Mouse (Mus musculus) retina, postnatal 7 days (tissue): ENCODE measurements around the gene Gm49368.

ENCODE experiments used
- DNase-seq: peaks from one replicate; pipeline ENCODE4 v3.0.0-alpha.2; 2012; ENCODE audit warnings: low read depth, low spot score

Gene Gm49368

GRCm38 (mm10) chr7:128057860-128058259 lies 4.6 kb upstream of the Gm49368 start:
- no peak for DNase-seq

GRCm38 (mm10) chr7:128058576-128058975 lies 3.9 kb upstream of the Gm49368 start:
- no peak for DNase-seq

GRCm38 (mm10) chr7:128059091-128059490 lies 3.4 kb upstream of the Gm49368 start:
- no peak for DNase-seq

- no peak for DNase-seq
These were observed 813 bp downstream of the Gm49368 start for GRCm38 (mm10) chr7:128063211-128063781.

DNA sequence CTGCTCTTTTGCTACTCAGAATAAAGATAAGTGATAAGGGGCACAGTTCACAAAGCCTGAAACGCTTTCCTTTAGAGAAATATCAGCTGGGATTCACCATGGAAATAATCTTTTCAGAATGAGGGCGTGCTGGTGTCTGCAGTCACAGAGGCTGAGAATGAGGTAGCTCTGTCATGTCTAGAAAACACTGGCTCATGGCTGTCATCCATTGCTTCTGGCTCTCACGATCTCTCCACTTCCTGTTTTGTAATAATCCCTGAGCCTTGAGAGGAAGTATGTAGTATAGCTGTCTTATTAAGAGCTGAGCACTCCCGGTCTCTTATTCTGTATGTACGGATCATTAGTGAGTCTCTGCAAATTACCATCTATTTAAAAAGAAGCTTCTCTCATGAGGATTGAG lies 3.1 kb downstream of the Gm49368 start:
- DNase-seq = no peak

GRCm38 (mm10) chr7:128067847-128068246 lies 5.4 kb downstream of the Gm49368 start:
- DNase-seq = no peak

GRCm38 (mm10) chr7:128069844-128070243 lies 7.4 kb downstream of the Gm49368 start:
- DNase-seq = no peak

DNA sequence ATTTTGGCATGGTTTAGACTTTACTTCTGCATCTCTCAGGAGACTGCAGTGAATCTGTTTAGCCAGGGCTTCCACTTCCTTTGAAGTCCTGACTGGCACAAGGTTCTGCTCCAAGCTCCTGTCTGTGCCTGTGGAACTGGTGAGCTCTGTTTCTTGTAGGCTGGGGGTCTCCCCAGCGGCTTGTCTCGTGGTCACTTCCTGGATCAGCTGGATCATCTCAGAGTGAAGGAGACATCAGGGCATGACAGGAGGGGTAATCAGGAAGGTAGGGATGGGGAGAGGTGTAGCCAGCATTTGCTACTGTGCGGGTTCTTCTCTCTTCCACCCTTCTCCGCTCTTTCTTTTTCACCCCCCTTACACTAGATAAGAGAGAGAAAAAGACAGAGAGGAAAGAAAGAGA lies 9.3 kb downstream of the Gm49368 start:
- DNase-seq = no peak

DNA sequence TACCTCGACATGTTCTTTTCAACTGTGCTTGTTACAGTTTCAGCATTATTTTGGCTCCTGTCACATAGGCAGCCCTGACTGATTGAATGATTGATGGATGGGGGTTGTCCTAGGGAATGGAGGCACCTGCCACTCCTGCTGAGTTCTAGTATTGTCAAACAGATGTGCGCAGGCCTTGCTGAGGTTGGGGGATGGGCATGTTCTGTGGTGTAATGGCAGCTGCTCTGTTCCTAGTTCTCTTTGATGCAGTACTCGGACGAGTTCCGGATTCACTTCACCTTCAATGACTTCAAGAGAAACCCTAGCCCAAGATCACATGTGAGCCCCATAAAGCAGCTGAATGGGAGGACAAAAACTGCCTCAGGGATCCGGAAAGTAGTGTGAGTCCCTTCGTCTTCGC lies 17.5 kb downstream of the Gm49368 start:
- DNase-seq = no peak

- DNase-seq = no peak
These were observed 26.7 kb downstream of the Gm49368 start for GRCm38 (mm10) chr7:128089141-128089540.

GRCm38 (mm10) chr7:128098135-128098534 lies 35.7 kb downstream of the Gm49368 start:
- DNase-seq = no peak

DNA sequence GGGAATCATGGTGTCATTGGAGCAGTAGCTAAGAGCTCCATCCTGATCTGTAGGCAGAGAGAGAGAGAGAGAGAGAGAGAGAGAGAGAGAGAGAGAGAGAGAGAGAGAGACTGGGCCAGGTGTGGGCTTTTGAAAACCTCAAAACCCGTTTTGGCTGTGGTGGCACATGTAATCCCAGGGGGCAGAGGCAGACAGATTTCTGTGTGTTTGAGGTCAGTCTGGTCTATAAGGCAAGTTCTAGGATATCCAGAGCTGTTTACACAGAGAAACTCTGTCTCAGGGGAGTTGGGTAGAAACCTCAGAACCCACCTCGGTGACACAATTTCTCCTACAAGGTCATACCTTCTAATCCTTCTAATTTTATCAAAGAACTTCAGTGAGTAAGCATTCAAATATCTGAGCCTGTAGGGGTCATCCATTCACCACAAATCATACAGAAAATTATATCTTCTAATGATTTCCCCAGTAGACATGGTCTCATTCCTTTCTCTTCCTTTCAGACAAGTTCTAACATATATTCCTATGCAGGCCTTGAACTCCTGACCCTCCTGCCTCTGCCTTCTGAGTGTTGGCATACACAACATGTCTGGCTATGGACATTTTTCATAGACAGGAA lies 38.4 kb downstream of the Gm49368 start:
- DNase-seq = no peak

DNA sequence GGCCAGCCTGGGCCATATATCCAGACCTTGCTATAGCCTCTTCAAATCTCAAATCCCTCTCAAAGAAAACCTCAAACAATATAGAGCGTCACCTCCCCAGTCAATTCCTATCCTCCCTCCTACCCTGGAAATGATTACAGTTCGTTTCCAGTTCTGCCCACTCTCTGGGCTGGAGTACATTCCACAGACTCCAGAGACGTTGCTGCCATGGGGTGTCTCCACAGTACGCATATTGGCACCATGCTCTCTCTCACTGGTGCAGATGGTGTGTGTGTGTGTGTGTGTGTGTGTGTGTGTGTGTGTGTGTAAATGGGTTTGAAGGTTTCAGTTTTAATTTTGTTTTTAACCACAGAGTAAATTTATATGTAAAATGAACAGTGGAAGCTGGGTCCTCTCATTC lies 42.8 kb downstream of the Gm49368 start:
- no peak for DNase-seq

GRCm38 (mm10) chr7:128107462-128107861 lies 45.0 kb downstream of the Gm49368 start:
- no peak for DNase-seq

DNA sequence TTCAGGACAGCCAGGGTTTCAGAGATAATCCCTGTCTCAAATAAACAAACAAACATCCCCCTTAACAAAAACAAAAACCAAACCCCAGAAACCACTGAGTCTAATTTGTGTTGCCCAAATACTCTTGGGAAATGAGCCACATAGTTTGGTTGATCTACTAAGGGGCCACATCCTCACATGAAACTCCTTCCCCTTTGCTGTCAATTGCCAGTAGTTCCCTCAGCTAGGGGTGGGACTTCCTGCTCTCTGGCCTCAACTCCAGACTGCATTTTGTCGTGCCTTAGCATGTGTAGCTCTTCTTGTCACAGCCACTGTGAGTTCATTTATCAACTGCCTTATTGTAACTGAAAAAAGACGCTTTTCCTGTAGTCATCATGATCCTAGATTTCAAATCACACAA lies 47.8 kb downstream of the Gm49368 start:
- no peak for DNase-seq

GRCm38 (mm10) chr7:128112131-128112530 lies 49.6 kb downstream of the Gm49368 start:
- DNase-seq = no peak

DNA sequence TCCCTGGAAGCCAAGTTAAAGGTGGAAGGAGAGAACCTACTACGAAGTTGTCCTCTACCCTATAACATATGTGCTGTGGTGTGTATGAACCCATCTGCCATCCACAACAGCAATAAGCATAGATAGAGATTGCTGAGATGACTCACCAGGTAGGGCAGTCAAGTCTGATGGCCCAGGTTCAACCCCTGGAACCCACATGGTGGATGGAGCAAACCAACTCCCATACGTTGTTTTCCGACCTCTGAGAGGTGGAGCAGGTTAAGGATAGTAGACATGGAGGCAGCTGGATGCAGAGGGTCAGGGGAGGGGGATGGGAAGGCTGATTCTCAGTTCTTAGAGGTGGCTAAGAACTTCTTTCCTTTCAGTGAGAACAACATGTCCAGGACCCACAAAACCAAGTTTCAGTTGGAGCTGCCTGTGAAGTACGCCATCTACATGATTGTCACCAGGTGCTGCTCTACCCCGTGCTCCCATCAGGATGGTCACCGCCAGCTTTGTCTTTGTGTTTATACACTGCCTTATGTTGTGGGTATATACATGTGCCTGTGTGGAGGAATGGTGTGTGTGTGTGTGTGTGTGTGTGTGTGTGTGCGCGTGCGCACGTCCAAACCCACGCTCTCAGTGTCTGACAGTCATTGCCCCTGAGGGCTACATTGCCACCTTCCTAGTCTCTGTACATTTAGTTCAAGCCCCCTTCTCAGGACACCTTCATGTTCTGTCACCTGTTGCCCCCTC lies 52.1 kb downstream of the Gm49368 start:
- no peak for DNase-seq

GRCm38 (mm10) chr7:128115211-128115958 lies 52.9 kb downstream of the Gm49368 start:
- no peak for DNase-seq

GRCm38 (mm10) chr7:128116396-128116795 lies 53.9 kb downstream of the Gm49368 start:
- no peak for DNase-seq

DNA sequence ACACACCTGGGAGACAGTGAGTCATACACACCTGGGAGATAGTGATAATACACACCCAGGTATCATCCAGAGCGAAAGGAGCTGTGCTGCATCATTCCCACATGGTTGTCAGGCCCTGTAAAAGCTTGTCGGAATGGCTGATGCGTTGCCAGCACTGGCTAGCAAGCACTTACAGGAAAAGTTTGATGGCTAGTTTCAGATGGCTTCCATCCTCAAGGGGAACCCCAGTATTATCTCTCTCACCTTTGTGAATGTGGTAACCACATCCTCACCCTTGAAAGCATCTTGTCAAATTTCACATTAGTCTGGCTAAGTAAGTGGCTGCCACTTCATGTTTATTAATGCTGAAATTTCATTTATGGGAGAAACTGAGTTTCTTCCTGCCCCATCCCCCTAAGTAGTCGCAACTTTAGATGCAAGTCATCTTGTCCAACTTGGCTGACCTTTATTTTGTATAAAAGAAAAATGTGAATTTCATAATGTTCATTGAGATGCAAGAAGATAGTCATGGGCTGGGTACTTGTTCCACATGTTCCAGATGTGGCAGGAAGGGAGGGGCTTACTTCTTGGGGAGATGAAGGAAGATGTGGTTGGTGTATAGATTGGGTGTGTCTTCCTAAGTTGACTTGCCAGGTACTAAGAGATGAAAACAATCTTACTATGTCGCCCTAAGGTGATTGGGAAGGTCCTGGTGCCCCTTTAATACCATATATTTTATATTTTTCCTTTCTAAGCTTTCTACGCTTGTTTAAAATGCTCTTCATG lies 57.4 kb downstream of the Gm49368 start:
- no peak for DNase-seq
